In the genomic region with DNA sequence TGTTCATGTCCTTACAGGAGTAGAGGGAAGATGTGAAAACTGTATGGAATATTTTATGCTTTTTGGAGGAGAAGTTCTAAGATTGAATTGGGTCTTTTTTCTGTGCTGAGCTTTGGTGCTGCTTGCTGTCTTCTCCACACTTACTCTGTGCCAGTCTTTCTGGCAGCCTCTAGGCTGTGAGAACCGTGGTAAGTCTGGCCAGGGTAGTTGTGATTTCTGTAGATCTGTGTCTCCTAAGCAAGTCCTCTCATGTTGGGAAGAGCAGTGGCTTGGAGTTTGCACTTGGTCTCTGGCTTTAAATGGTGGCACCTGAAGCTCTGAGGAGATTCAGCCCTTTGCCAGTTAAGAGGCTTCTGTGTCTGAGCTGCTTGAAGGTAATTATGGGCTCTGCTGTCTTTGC, we compare ENCODE assay signal across 10 mouse cellular contexts. TPM values are rescaled to one million over a fixed set of nuclear protein-coding genes. Genes with fewer than 3 reads are reported as not detected.
DNase-seq lines count a peak whose midpoint lies in the region; ATAC-seq and TF ChIP-seq lines count a peak whose summit lies in the region.
"Had no signal": no experiment of that assay in that cellular context is flagged by ENCODE, and none has a peak within 500 bp of the region (broad histone marks: within the 10 kb centered on the region; RNA-seq: fewer than 3 reads in every experiment).

No protein-coding gene starts in this region.

- no peak overlapping the region for H3ac ChIP-seq in myocyte (ENCODE audit: control insufficient read depth, insufficient read length)

- 0 out of 2 replicates have a peak, but pooled peaks cover 2% of the 10 kb centered on the region for H3K36me3 ChIP-seq in liver, embryonic 12.5 days
- no peaks in the 10 kb centered on the region; the same call in 1 of the 2 replicates for H3K36me3 ChIP-seq in liver, embryonic 11.5 days (ENCODE audit: control insufficient read depth, insufficient read depth, low read length)
- H3K36me3 ChIP-seq in hindbrain, embryonic 14.5 days (replicated peaks; ENCODE audit: control insufficient read depth, insufficient read depth), result no peaks in the 10 kb centered on the region; the same call in 1 of the 2 replicates
- no peaks in the 10 kb centered on the region for H3K36me3 ChIP-seq in myocyte (ENCODE audit: control insufficient read depth, insufficient read depth)

- no peak for ATAC-seq in liver, embryonic 12.5 days
- no peak for ATAC-seq in liver, embryonic 11.5 days (replicated peaks; ENCODE audit: low FRiP score)
- no peak for ATAC-seq in hindbrain, embryonic 14.5 days (ENCODE audit: low FRiP score)

- DNase-seq in cerebellum, adult 18-20 months, result peak; percentile 43 to 47
- no peak for DNase-seq in cerebellum, adult 9-10 months
- no peak for DNase-seq in liver, embryonic 11.5 days (ENCODE audit: low spot score)
- no peak for DNase-seq in hindbrain, embryonic 14.5 days (ENCODE audit: low spot score)
- no peak for DNase-seq in c-Kit-positive CD71-positive TER-119-positive erythroid progenitor cells, embryonic 14.5 days (ENCODE audit: low spot score)
- DNase-seq in frontal cortex, postnatal 10 days (ENCODE audit: low spot score in 2 of 2), result no peak
- DNase-seq: kidney, postnatal 4 days had no signal

- H3K27me3 ChIP-seq in liver, embryonic 12.5 days (replicated peaks), result no peaks in the 10 kb centered on the region
- H3K27me3 ChIP-seq in liver, embryonic 11.5 days (replicated peaks; ENCODE audit: control insufficient read depth, insufficient read depth, low read length), result no peaks in the 10 kb centered on the region
- no peaks in the 10 kb centered on the region for H3K27me3 ChIP-seq in hindbrain, embryonic 14.5 days (ENCODE audit: control insufficient read depth, insufficient read depth, low read length)
- H3K27me3 ChIP-seq in myocyte (ENCODE audit: control insufficient read depth, insufficient read depth, insufficient read length), result no peaks in the 10 kb centered on the region

- H3K27ac ChIP-seq in liver, embryonic 12.5 days, result 0 out of 2 replicates have a peak overlapping the region, but pooled peaks have one; percentile 2
- no peak overlapping the region for H3K27ac ChIP-seq in liver, embryonic 11.5 days (ENCODE audit: low read depth, low read length)
- no peak overlapping the region for H3K27ac ChIP-seq in hindbrain, embryonic 14.5 days
- H3K27ac ChIP-seq: liver, embryonic 14.5 days had no signal

- WGBS in liver, embryonic 12.5 days (ENCODE audit: insufficient replicate concordance), result 78% methylated on average over 1 of the region's 1 CpGs
- 82% methylated on average over 1 of the region's 1 CpGs for WGBS in liver, embryonic 11.5 days
- WGBS in hindbrain, embryonic 14.5 days, result 65% methylated on average over 1 of the region's 1 CpGs

- peak overlapping the region; percentile 98; the same call in 1 of the 2 replicates for H3K4me2 ChIP-seq in liver, embryonic 12.5 days
- no peak overlapping the region; the same call in 1 of the 2 replicates for H3K4me2 ChIP-seq in liver, embryonic 11.5 days
- H3K4me2 ChIP-seq in hindbrain, embryonic 14.5 days (replicated peaks), result peak overlapping the region; percentile 98
- H3K4me2 ChIP-seq in myocyte (ENCODE audit: low read depth), result peak overlapping the region; percentile 99

- H3K9ac ChIP-seq in liver, embryonic 12.5 days, result no peak overlapping the region
- H3K9ac ChIP-seq in liver, embryonic 11.5 days (ENCODE audit: low read depth, low read length), result no peak overlapping the region
- H3K9ac ChIP-seq in hindbrain, embryonic 14.5 days, result peak overlapping the region; percentile 96
- H3K9ac ChIP-seq: liver, embryonic 14.5 days had no signal

- H3K4me3 ChIP-seq in liver, embryonic 12.5 days, result no peak overlapping the region
- H3K4me3 ChIP-seq in liver, embryonic 11.5 days (ENCODE audit: low read depth, low read length), result no peak overlapping the region
- H3K4me3 ChIP-seq in hindbrain, embryonic 14.5 days (replicated peaks; ENCODE audit: low read length), result peak overlapping the region; percentile 100
- no peak overlapping the region for H3K4me3 ChIP-seq in myocyte

- H3K4me1 ChIP-seq in liver, embryonic 12.5 days, result peaks cover 42% of the 10 kb centered on the region
- peaks cover 23% of the 10 kb centered on the region for H3K4me1 ChIP-seq in liver, embryonic 11.5 days (replicated peaks; ENCODE audit: control insufficient read depth, insufficient read depth, low read length)
- peaks cover 37% of the 10 kb centered on the region for H3K4me1 ChIP-seq in hindbrain, embryonic 14.5 days (replicated peaks; ENCODE audit: control insufficient read depth, insufficient read depth, low read length)

- H3K79me2 ChIP-seq in myocyte (ENCODE audit: control insufficient read depth, insufficient read depth), result peaks cover 75% of the 10 kb centered on the region

- no peaks in the 10 kb centered on the region for H3K9me3 ChIP-seq in liver, embryonic 12.5 days (replicated peaks)
- no peaks in the 10 kb centered on the region for H3K9me3 ChIP-seq in liver, embryonic 11.5 days (ENCODE audit: control insufficient read depth, low read length)
- no peaks in the 10 kb centered on the region for H3K9me3 ChIP-seq in hindbrain, embryonic 14.5 days (ENCODE audit: control insufficient read depth, low read length)

- TF ChIP-seq POLR2A in myocyte (IDR thresholded peaks at IDR 0.05; ENCODE audit: insufficient read length, low read depth), result no peak

TF ChIP-seq in myocyte, 11 proteins besides CTCF, POLR2A, EP300 and RAD21:
- TF ChIP-seq POLR2AphosphoS2 (IDR thresholded peaks at IDR 0.05; ENCODE audit: insufficient read length, low read depth) (no peak), USF1 (IDR thresholded peaks at IDR 0.05; ENCODE audit: low read depth) (no peak), E2F4 (IDR thresholded peaks at IDR 0.05; ENCODE audit: insufficient read depth) (no peak), MYOD1 (IDR thresholded peaks at IDR 0.05; ENCODE audit: control insufficient read depth in 1 of 3, insufficient read length in 2 of 3, low read depth in 2 of 3) (no peak), TCF12 (IDR thresholded peaks at IDR 0.05; ENCODE audit: insufficient read depth, poor library complexity, severe bottlenecking) (no peak), MYOG (IDR thresholded peaks at IDR 0.05; ENCODE audit: control insufficient read depth in 1 of 3, insufficient read depth in 1 of 3, insufficient read length in 2 of 3, low read depth in 2 of 3) (no peak), MAX (IDR thresholded peaks at IDR 0.05; ENCODE audit: low read depth) (no peak), CEBPB (IDR thresholded peaks at IDR 0.05; ENCODE audit: insufficient read depth, poor library complexity, severe bottlenecking) (no peak), SRF (IDR thresholded peaks at IDR 0.05; ENCODE audit: control insufficient read depth, insufficient read length, low read depth) (no peak), TCF3 (IDR thresholded peaks at IDR 0.05; ENCODE audit: insufficient read length, low read depth) (no peak), REST (IDR thresholded peaks at IDR 0.05; ENCODE audit: insufficient read depth, insufficient read length) (no peak)
TF ChIP-seq in myocyte: peak in this region for 0.

RNA-seq across cellular contexts. Expression of a gene that starts 3.2 kb away (rescaled TPM):
- polyA plus RNA-seq in liver, embryonic 12.5 days (2016; fragmentation: Nextera tagmentation; extraction: Ambion mirVana), result 1.9 and 2.1 TPM in 2 replicates
- polyA plus RNA-seq in liver, embryonic 11.5 days (2014; fragmentation: Nextera tagmentation; extraction: Ambion mirVana), result 2.2 and 2.4 TPM in 2 replicates
- 6.4 and 6.7 TPM in 2 replicates for polyA plus RNA-seq in hindbrain, embryonic 14.5 days (2014; fragmentation: Nextera tagmentation; extraction: Ambion mirVana)
- 19.8 TPM for polyA plus RNA-seq in myocyte (2012; fragmentation: generic; extraction: Trizol)

RNA-seq across cellular contexts. Expression of a gene that starts 13.7 kb away (rescaled TPM):
- polyA plus RNA-seq in liver, embryonic 12.5 days (2016; fragmentation: Nextera tagmentation; extraction: Ambion mirVana), result 0.02 TPM in 1 of 2 replicates, not detected in the other
- polyA plus RNA-seq in liver, embryonic 11.5 days (2014; fragmentation: Nextera tagmentation; extraction: Ambion mirVana), result 0.03 TPM in 2 replicates
- 0.23 and 0.50 TPM in 2 replicates for polyA plus RNA-seq in hindbrain, embryonic 14.5 days (2014; fragmentation: Nextera tagmentation; extraction: Ambion mirVana)
- polyA plus RNA-seq in myocyte (2012; fragmentation: generic; extraction: Trizol), result 0.08 TPM

RNA-seq across cellular contexts. Expression of a gene that starts 49.8 kb away (rescaled TPM):
- polyA plus RNA-seq in liver, embryonic 12.5 days (2016; fragmentation: Nextera tagmentation; extraction: Ambion mirVana), result 17.3 and 19.7 TPM in 2 replicates
- polyA plus RNA-seq in liver, embryonic 11.5 days (2014; fragmentation: Nextera tagmentation; extraction: Ambion mirVana), result 9.3 and 10.9 TPM in 2 replicates
- 8.5 and 10.0 TPM in 2 replicates for polyA plus RNA-seq in hindbrain, embryonic 14.5 days (2014; fragmentation: Nextera tagmentation; extraction: Ambion mirVana)
- 41.9 TPM for polyA plus RNA-seq in myocyte (2012; fragmentation: generic; extraction: Trizol)

RNA-seq across cellular contexts. Expression of a gene that starts 50.0 kb away (rescaled TPM):
- polyA plus RNA-seq in liver, embryonic 12.5 days (2016; fragmentation: Nextera tagmentation; extraction: Ambion mirVana), result 38.9 and 44.0 TPM in 2 replicates
- 62.4 and 63.2 TPM in 2 replicates for polyA plus RNA-seq in liver, embryonic 11.5 days (2014; fragmentation: Nextera tagmentation; extraction: Ambion mirVana)
- polyA plus RNA-seq in hindbrain, embryonic 14.5 days (2014; fragmentation: Nextera tagmentation; extraction: Ambion mirVana), result 32.8 and 37.3 TPM in 2 replicates
- 36.3 TPM for polyA plus RNA-seq in myocyte (2012; fragmentation: generic; extraction: Trizol)

Comparison
In these comparisons a context has a peak if more than half of its experiments do, and no peak if none do; other contexts are left out.
1. DNase-seq: peak in cerebellum, adult 18-20 months (2 of 2); none in cerebellum, adult 9-10 months (single experiment), liver, embryonic 11.5 days (single experiment), hindbrain, embryonic 14.5 days (single experiment), c-Kit-positive CD71-positive TER-119-positive erythroid progenitor cells, embryonic 14.5 days (single experiment) and frontal cortex, postnatal 10 days (0 of 2).